Mouse (Mus musculus) bone marrow macrophage, adult 2 months (primary cell): Measurements from ENCODE around the gene Tspo.

Experiments
- CTCF ChIP-seq: IDR thresholded peaks from 2 replicates; pipeline ENCODE4 v1.5.1; 2012; ENCODE audit warnings: low read depth, mild to moderate bottlenecking, low read length, moderate library complexity
- POLR2A ChIP-seq: IDR thresholded peaks from 2 replicates; pipeline ENCODE4 v1.6.1; 2012; ENCODE audit warnings: mild to moderate bottlenecking, low read depth, low read length, borderline replicate concordance

DNA sequence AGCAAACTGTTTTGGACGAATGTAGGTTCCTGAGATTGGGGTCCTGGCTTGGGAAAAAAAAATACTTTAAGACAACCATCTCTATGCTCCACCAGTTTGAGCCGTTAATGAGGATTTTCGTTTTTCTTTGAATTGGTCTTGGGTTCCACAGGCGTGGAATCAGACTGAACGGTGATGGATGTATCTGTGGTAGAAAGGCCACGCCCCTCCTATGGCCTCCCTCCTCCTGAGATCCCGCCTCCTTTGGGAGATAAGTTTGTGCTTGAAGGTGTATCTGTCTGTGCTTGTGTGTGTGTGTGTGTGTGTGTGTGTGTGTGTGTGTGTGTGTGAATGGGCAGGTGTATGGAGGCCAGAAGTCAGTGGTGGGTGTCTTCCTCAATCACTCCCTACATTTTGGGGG lies 30.8 kb upstream of the Tspo start:
- TF ChIP-seq POLR2A = no peak
- TF ChIP-seq CTCF = no peak
